Mouse (Mus musculus): ENCODE measurements at regions not wholly inside any gene's neighbourhood (a gene's known extent, or its start where the extent isn't known, plus 50 kb on each side); places are given as distances from the start of the nearest gene placed in this dataset.

DNA sequence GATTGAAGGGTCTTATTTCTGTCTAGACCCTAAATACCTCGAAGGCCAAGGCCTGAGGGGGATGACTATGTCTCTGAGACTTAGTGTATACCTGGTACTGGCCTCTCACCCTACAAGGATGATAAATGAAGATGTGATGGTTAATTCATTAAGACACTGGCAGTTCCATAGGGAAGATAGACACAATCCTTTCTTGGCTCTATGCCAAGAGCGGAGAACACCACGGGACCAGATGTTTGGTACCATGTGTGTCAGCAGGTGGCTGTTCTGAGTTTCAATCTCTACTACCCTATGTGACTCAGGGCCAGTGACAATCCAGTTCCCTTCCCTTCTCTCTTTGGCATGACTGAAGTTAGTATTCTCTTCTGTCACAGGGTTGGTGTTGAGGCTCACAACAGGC, 1185.2 kb upstream of the A1bg start:
- no peak for ATAC-seq (ENCODE audit: insufficient number of reproducible peaks, insufficient read depth, low FRiP score, low read depth)
- 0 out of 2 replicates have a peak, but pooled peaks cover 7% of the 10 kb centered on the region for H3K4me1 ChIP-seq (ENCODE audit: control insufficient read depth, insufficient read depth, low read length)

GRCm38 (mm10) chr15:62106518-62106975, 1183.7 kb upstream of the A1bg start:
- Histone ChIP-seq H3K4me1 (ENCODE audit: control insufficient read depth, insufficient read depth, low read length) (0 out of 2 replicates have a peak, but pooled peaks cover 7% of the 10 kb centered on the region), H3K27ac (ENCODE audit: low read length) (no peak overlapping the region), H3K36me3 (ENCODE audit: control insufficient read depth, insufficient read depth, low read length) (no peaks in the 10 kb centered on the region), H3K9me3 (ENCODE audit: control insufficient read depth, low read depth, low read length) (no peaks in the 10 kb centered on the region; the same call in 1 of the 2 replicates), H3K4me2 (replicated peaks; ENCODE audit: low read depth, low read length) (no peak overlapping the region), H3K4me3 (ENCODE audit: low read depth, low read length) (no peak overlapping the region), H3K9ac (replicated peaks; ENCODE audit: low read depth, low read length) (no peak overlapping the region), H3K27me3 (ENCODE audit: control insufficient read depth, insufficient read depth, low read length) (no peaks in the 10 kb centered on the region)
- 13% methylated on average over 5 of the region's 5 CpGs for WGBS
- peak; percentile 75 for ATAC-seq (ENCODE audit: insufficient number of reproducible peaks, insufficient read depth, low FRiP score, low read depth)

More for the DNA sequence above, 1185.2 kb upstream of the A1bg start:
- no peaks in the 10 kb centered on the region for H3K27me3 ChIP-seq (ENCODE audit: control insufficient read depth, insufficient read depth, low read length)
- no peak overlapping the region for H3K4me3 ChIP-seq (ENCODE audit: low read depth, low read length)
- 69% methylated on average over 3 of the region's 3 CpGs for WGBS
- no peak overlapping the region for H3K9ac ChIP-seq (replicated peaks; ENCODE audit: low read depth, low read length)
- no peaks in the 10 kb centered on the region for H3K36me3 ChIP-seq (ENCODE audit: control insufficient read depth, insufficient read depth, low read length)
- H3K9me3 ChIP-seq (ENCODE audit: control insufficient read depth, low read depth, low read length) = no peaks in the 10 kb centered on the region
- H3K4me2 ChIP-seq (replicated peaks; ENCODE audit: low read depth, low read length) = no peak overlapping the region
- H3K27ac ChIP-seq (ENCODE audit: low read length) = no peak overlapping the region

GRCm38 (mm10) chr15:62105483-62105882, 1182.7 kb upstream of the A1bg start:
- 50% methylated on average over 9 of the region's 9 CpGs for WGBS
- no peak overlapping the region for H3K4me3 ChIP-seq (ENCODE audit: low read depth, low read length)
- H3K4me1 ChIP-seq (ENCODE audit: control insufficient read depth, insufficient read depth, low read length) = 0 out of 2 replicates have a peak, but pooled peaks cover 7% of the 10 kb centered on the region
- H3K4me2 ChIP-seq (replicated peaks; ENCODE audit: low read depth, low read length) = no peak overlapping the region
- no peaks in the 10 kb centered on the region; the same call in 1 of the 2 replicates for H3K9me3 ChIP-seq (ENCODE audit: control insufficient read depth, low read depth, low read length)
- no peak for ATAC-seq (ENCODE audit: insufficient number of reproducible peaks, insufficient read depth, low FRiP score, low read depth)
- H3K9ac ChIP-seq (replicated peaks; ENCODE audit: low read depth, low read length) = no peak overlapping the region
- H3K36me3 ChIP-seq (ENCODE audit: control insufficient read depth, insufficient read depth, low read length) = no peaks in the 10 kb centered on the region
- H3K27me3 ChIP-seq (ENCODE audit: control insufficient read depth, insufficient read depth, low read length) = no peaks in the 10 kb centered on the region
- no peak overlapping the region for H3K27ac ChIP-seq (ENCODE audit: low read length)

- 61% methylated on average over 7 of the region's 7 CpGs for WGBS
- Histone ChIP-seq H3K36me3 (ENCODE audit: control insufficient read depth, insufficient read depth, low read length) (no peaks in the 10 kb centered on the region), H3K4me1 (ENCODE audit: control insufficient read depth, insufficient read depth, low read length) (0 out of 2 replicates have a peak, but pooled peaks cover 7% of the 10 kb centered on the region), H3K27me3 (ENCODE audit: control insufficient read depth, insufficient read depth, low read length) (no peaks in the 10 kb centered on the region), H3K9me3 (ENCODE audit: control insufficient read depth, low read depth, low read length) (no peaks in the 10 kb centered on the region; the same call in 1 of the 2 replicates), H3K4me3 (ENCODE audit: low read depth, low read length) (no peak overlapping the region), H3K27ac (ENCODE audit: low read length) (no peak overlapping the region), H3K4me2 (replicated peaks; ENCODE audit: low read depth, low read length) (no peak overlapping the region), H3K9ac (replicated peaks; ENCODE audit: low read depth, low read length) (no peak overlapping the region)
- no peak for ATAC-seq (ENCODE audit: insufficient number of reproducible peaks, insufficient read depth, low FRiP score, low read depth)
Observed at GRCm38 (mm10) chr15:62104653-62105052, 1181.8 kb upstream of the A1bg start.

DNA sequence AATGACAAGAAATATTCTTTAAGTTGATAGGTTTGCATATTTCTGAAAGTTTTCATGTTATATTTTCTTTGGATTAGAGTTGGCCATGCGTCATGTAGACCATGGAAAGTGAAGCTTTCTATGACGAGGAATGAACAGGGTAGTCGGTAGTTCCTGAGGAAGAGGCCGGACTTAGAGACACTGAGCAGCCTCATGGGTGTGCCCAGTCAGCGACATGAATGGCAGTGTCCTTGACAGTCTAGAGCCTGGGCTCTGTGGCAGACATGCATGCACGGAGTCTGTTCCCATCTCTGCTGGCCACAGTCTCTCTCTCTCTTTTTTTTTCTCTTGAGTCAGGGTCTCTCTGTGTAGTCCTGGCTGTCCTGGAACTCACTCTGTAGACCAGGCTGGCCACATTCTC, 1176.9 kb upstream of the A1bg start:
- H3K4me1 ChIP-seq (ENCODE audit: control insufficient read depth, insufficient read depth, low read length) = 0 out of 2 replicates have a peak, but pooled peaks cover 10% of the 10 kb centered on the region
- H3K27ac ChIP-seq (ENCODE audit: low read length) = no peak overlapping the region
- no peaks in the 10 kb centered on the region for H3K36me3 ChIP-seq (ENCODE audit: control insufficient read depth, insufficient read depth, low read length)
- H3K27me3 ChIP-seq (ENCODE audit: control insufficient read depth, insufficient read depth, low read length) = no peaks in the 10 kb centered on the region
- 83% methylated on average over 6 of the region's 6 CpGs for WGBS
- no peak overlapping the region for H3K9ac ChIP-seq (replicated peaks; ENCODE audit: low read depth, low read length)
- H3K4me3 ChIP-seq (ENCODE audit: low read depth, low read length) = no peak overlapping the region
- H3K4me2 ChIP-seq (replicated peaks; ENCODE audit: low read depth, low read length) = no peak overlapping the region
- ATAC-seq (ENCODE audit: insufficient number of reproducible peaks, insufficient read depth, low FRiP score, low read depth) = no peak
- H3K9me3 ChIP-seq (ENCODE audit: control insufficient read depth, low read depth, low read length) = no peaks in the 10 kb centered on the region; the same call in 1 of the 2 replicates

GRCm38 (mm10) chr15:62098791-62099660, 1176.2 kb upstream of the A1bg start:
- Histone ChIP-seq H3K4me1 (ENCODE audit: control insufficient read depth, insufficient read depth, low read length) (0 out of 2 replicates have a peak, but pooled peaks cover 8% of the 10 kb centered on the region), H3K4me3 (ENCODE audit: low read depth, low read length) (no peak overlapping the region), H3K27me3 (ENCODE audit: control insufficient read depth, insufficient read depth, low read length) (no peaks in the 10 kb centered on the region), H3K4me2 (replicated peaks; ENCODE audit: low read depth, low read length) (no peak overlapping the region), H3K36me3 (ENCODE audit: control insufficient read depth, insufficient read depth, low read length) (no peaks in the 10 kb centered on the region), H3K27ac (ENCODE audit: low read length) (no peak overlapping the region), H3K9me3 (ENCODE audit: control insufficient read depth, low read depth, low read length) (no peaks in the 10 kb centered on the region; the same call in 1 of the 2 replicates), H3K9ac (replicated peaks; ENCODE audit: low read depth, low read length) (no peak overlapping the region)
- 39% methylated on average over 16 of the region's 16 CpGs for WGBS
- ATAC-seq (ENCODE audit: insufficient number of reproducible peaks, insufficient read depth, low FRiP score, low read depth) = peak; percentile 61; the same call in 1 of the 2 replicates

GRCm38 (mm10) chr15:62096778-62097177, 1174.0 kb upstream of the A1bg start:
- Histone ChIP-seq H3K4me2 (replicated peaks; ENCODE audit: low read depth, low read length) (no peak overlapping the region), H3K27ac (ENCODE audit: low read length) (no peak overlapping the region), H3K36me3 (ENCODE audit: control insufficient read depth, insufficient read depth, low read length) (no peaks in the 10 kb centered on the region), H3K9me3 (ENCODE audit: control insufficient read depth, low read depth, low read length) (no peaks in the 10 kb centered on the region), H3K4me1 (ENCODE audit: control insufficient read depth, insufficient read depth, low read length) (0 out of 2 replicates have a peak, but pooled peaks cover 17% of the 10 kb centered on the region), H3K27me3 (ENCODE audit: control insufficient read depth, insufficient read depth, low read length) (no peaks in the 10 kb centered on the region), H3K9ac (replicated peaks; ENCODE audit: low read depth, low read length) (no peak overlapping the region), H3K4me3 (ENCODE audit: low read depth, low read length) (no peak overlapping the region)
- WGBS = 85% methylated on average over 7 of the region's 7 CpGs
- no peak for ATAC-seq (ENCODE audit: insufficient number of reproducible peaks, insufficient read depth, low FRiP score, low read depth)

DNA sequence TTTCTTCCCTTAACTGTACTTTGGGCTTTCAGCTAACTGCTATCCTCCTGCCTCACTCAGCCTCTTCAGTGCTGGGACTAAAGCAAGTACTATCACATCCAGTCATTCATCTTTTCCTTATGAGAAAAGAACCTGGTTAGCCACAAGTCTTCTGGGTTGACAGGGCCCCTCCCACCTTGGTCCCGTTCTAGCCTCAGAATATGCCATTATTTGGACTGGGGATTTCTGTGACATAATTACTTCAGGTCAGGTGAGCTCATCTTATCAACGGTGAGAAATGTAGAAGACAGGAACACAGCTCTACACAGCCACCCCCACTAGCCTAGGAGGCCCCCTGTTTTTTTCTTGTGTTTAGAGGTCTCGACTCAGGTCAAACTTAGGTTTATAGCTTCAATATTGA, 1172.4 kb upstream of the A1bg start:
- no peak overlapping the region for H3K4me3 ChIP-seq (ENCODE audit: low read depth, low read length)
- ATAC-seq (ENCODE audit: insufficient number of reproducible peaks, insufficient read depth, low FRiP score, low read depth) = no peak
- WGBS = 77% methylated on average over 3 of the region's 3 CpGs
- no peaks in the 10 kb centered on the region for H3K27me3 ChIP-seq (ENCODE audit: control insufficient read depth, insufficient read depth, low read length)
- H3K4me2 ChIP-seq (replicated peaks; ENCODE audit: low read depth, low read length) = no peak overlapping the region
- no peaks in the 10 kb centered on the region for H3K9me3 ChIP-seq (ENCODE audit: control insufficient read depth, low read depth, low read length)
- H3K36me3 ChIP-seq (ENCODE audit: control insufficient read depth, insufficient read depth, low read length) = no peaks in the 10 kb centered on the region
- H3K9ac ChIP-seq (replicated peaks; ENCODE audit: low read depth, low read length) = no peak overlapping the region
- 0 out of 2 replicates have a peak, but pooled peaks cover 17% of the 10 kb centered on the region for H3K4me1 ChIP-seq (ENCODE audit: control insufficient read depth, insufficient read depth, low read length)
- H3K27ac ChIP-seq (ENCODE audit: low read length) = no peak overlapping the region
